Mouse (Mus musculus) ES-E14 (cell line): ENCODE measurements around the gene Rab9b. TPM values are rescaled to one million over a fixed set of nuclear protein-coding genes. Genes with fewer than 3 reads are reported as not detected.

Source experiments
- DNase-seq: peaks from one replicate; pipeline ENCODE4 v3.0.0-alpha.2; 2013; ENCODE audit warnings: low read depth, low spot score
- H3K27ac ChIP-seq: 2 replicates; pipeline ENCODE4 v1.5.1; 2012; ENCODE audit warnings: low read depth, mild to moderate bottlenecking, low read length, moderate library complexity, mixed read lengths; ENCODE audit not compliant: poor library complexity, insufficient read depth, severe bottlenecking
- H3K36me3 ChIP-seq: 2 replicates; pipeline ENCODE4 v1.6.1; 2012; ENCODE audit warnings: mild to moderate bottlenecking, low read length, moderate library complexity, mixed read lengths; ENCODE audit not compliant: control insufficient read depth, poor library complexity, insufficient read depth, severe bottlenecking
- H3K4me1 ChIP-seq, 2 experiments: fragments of 150-350 bp in 1 of 2; sonication (generic) in 1 of 2; 2 replicates each; pipeline ENCODE4 v1.6.1; 2012; ENCODE audit warnings: low read length in 2 of 2, mild to moderate bottlenecking in 1 of 2, mixed read lengths in 1 of 2; ENCODE audit not compliant: control insufficient read depth in 2 of 2, insufficient read depth in 2 of 2, poor library complexity in 1 of 2
- H3K4me3 ChIP-seq, 2 experiments: fragments of 150-350 bp in 1 of 2; sonication (generic) in 1 of 2; 2 replicates each; pipeline ENCODE4 v1.5.1; 2012; ENCODE audit warnings: low read length in 2 of 2, low read depth in 1 of 2, mild to moderate bottlenecking in 1 of 2, mixed read lengths in 1 of 2; ENCODE audit not compliant: insufficient read depth in 1 of 2, poor library complexity in 1 of 2, severe bottlenecking in 1 of 2
- H3K9ac ChIP-seq: 2 replicates; pipeline ENCODE4 v1.6.1; 2012; ENCODE audit warnings: low read depth, mild to moderate bottlenecking, low read length, mixed read lengths; ENCODE audit not compliant: poor library complexity, insufficient read depth, severe bottlenecking
- H3K9me3 ChIP-seq: fragments of 150-350 bp; sonication (generic); 2 replicates; pipeline ENCODE4 v1.6.1; 2012; ENCODE audit warnings: low read depth, mild to moderate bottlenecking, low read length; ENCODE audit not compliant: control insufficient read depth, insufficient read depth
- CHD2 ChIP-seq: IDR thresholded peaks from 2 replicates; pipeline ENCODE4 v1.6.1; 2014; ENCODE audit warnings: mild to moderate bottlenecking, low read depth, low read length, inconsistent platforms
- HCFC1 ChIP-seq: IDR thresholded peaks from 2 replicates; pipeline ENCODE4 v1.6.1; 2012; ENCODE audit warnings: low read length, inconsistent platforms, borderline replicate concordance; ENCODE audit not compliant: insufficient read depth
- MAFK ChIP-seq: IDR thresholded peaks from 2 replicates; pipeline ENCODE4 v1.6.1; 2014; ENCODE audit warnings: mild to moderate bottlenecking, low read depth, low read length, inconsistent platforms; ENCODE audit not compliant: insufficient read depth
- ZC3H11A ChIP-seq: IDR thresholded peaks from 2 replicates; pipeline ENCODE4 v1.6.1; 2012; ENCODE audit warnings: low read depth, mild to moderate bottlenecking, inconsistent platforms, low read length, borderline replicate concordance
- ZNF384 ChIP-seq: IDR thresholded peaks from 2 replicates; pipeline ENCODE4 v1.6.1; 2012; ENCODE audit warnings: low read depth, low read length, inconsistent platforms
- in situ Hi-C, 2 experiments: fragments of 600-800 bp; cut with MboI; formaldehyde crosslinking; loops; one replicate each; pipeline ENCODE4 v1.15.1; 2025; ENCODE audit warnings: low sequenced_read_pairs in 2 of 2, inconsistent platforms in 1 of 2; ENCODE audit not compliant: unreplicated experiment in 2 of 2
- total RNA-seq: library from RNA; depleted of rRNA; stranded (reverse); fragments of 300-350 nt; gene quantifications from 2 replicates; pipeline ENCODE4 v1.2.3, GENCODE M21; 2012; rRNA removed

Gene Rab9b
- 0.18 TPM in 1 of 2 replicates, not detected in the other for total RNA-seq

- Histone ChIP-seq H3K4me1 (no peaks in the 10 kb centered on the region), H3K36me3 (no peaks in the 10 kb centered on the region), H3K9ac (peak within 1 kb of the TSS; percentile 42; the same call in 1 of the 2 replicates), H3K4me3 (peak within 1 kb of the TSS; percentile 68 to 69), H3K27ac (no peak within 1 kb of the TSS), H3K9me3 (no peaks in the 10 kb centered on the region)
- TF ChIP-seq ZNF384 = no peak
- no peak for TF ChIP-seq HCFC1
- no peak for TF ChIP-seq ZC3H11A
- no peak for TF ChIP-seq MAFK
- TF ChIP-seq CHD2 = no peak
- DNase-seq = peak; percentile 11
- in situ Hi-C loops = no loop called here
These were observed at the start of gene Rab9b for GRCm38 (mm10) chrX:136868061-136869040. Rab9b (minus strand) TSS chrX:136868755.

GRCm38 (mm10) chrX:136904369-136904768 lies 35.8 kb upstream of the Rab9b start:
- Histone ChIP-seq H3K36me3 (no peaks in the 10 kb centered on the region), H3K4me1 (no peaks in the 10 kb centered on the region), H3K9me3 (no peaks in the 10 kb centered on the region), H3K4me3 (no peak overlapping the region), H3K9ac (no peak overlapping the region), H3K27ac (no peak overlapping the region)
- TF ChIP-seq CHD2 (no peak), ZNF384 (no peak), MAFK (no peak), HCFC1 (no peak), ZC3H11A (no peak)
- DNase-seq = no peak
- in situ Hi-C loops = no loop called here

- DNase-seq = peak; percentile 17
- Histone ChIP-seq H3K4me1 (no peaks in the 10 kb centered on the region), H3K27ac (no peak overlapping the region), H3K4me3 (no peak overlapping the region), H3K9ac (no peak overlapping the region), H3K9me3 (no peaks in the 10 kb centered on the region), H3K36me3 (no peaks in the 10 kb centered on the region)
- TF ChIP-seq ZC3H11A (no peak; the same call in 1 of the 2 replicates), ZNF384 (no peak), CHD2 (no peak), MAFK (no peak), HCFC1 (no peak)
- in situ Hi-C loops = no loop called here
These were observed 27.2 kb upstream of the Rab9b start for GRCm38 (mm10) chrX:136895757-136896156.

- in situ Hi-C loops = no loop called here
- TF ChIP-seq HCFC1 = no peak
- TF ChIP-seq ZNF384 = no peak
- TF ChIP-seq CHD2 = no peak
- TF ChIP-seq MAFK = no peak
- TF ChIP-seq ZC3H11A = peak; percentile 30; the same call in 1 of the 2 replicates
- Histone ChIP-seq H3K36me3 (no peaks in the 10 kb centered on the region), H3K4me3 (no peak overlapping the region), H3K9ac (no peak overlapping the region), H3K4me1 (no peaks in the 10 kb centered on the region), H3K27ac (no peak overlapping the region), H3K9me3 (no peaks in the 10 kb centered on the region)
- DNase-seq = no peak
These were observed 18.3 kb downstream of the Rab9b start for GRCm38 (mm10) chrX:136850300-136850699.

GRCm38 (mm10) chrX:136828610-136829009 lies 39.9 kb downstream of the Rab9b start:
- no peak overlapping the region for H3K4me3 ChIP-seq
- no peaks in the 10 kb centered on the region for H3K36me3 ChIP-seq
- in situ Hi-C loops = no loop called here
- no peak for DNase-seq
- 0 out of 4 replicates have a peak, but pooled peaks cover 0 to 2% of the 10 kb centered on the region in 2 experiments for H3K4me1 ChIP-seq
- no peak overlapping the region for H3K9ac ChIP-seq
- H3K9me3 ChIP-seq = no peaks in the 10 kb centered on the region
- H3K27ac ChIP-seq = no peak overlapping the region
- TF ChIP-seq ZC3H11A (no peak), HCFC1 (no peak), MAFK (no peak), ZNF384 (no peak), CHD2 (no peak)
